Mouse (Mus musculus) thymus, adult 2 months (tissue): ENCODE results near the gene Ttc7b.

Experiments
- CTCF ChIP-seq: fragments of 200-500 bp; IDR thresholded peaks from 2 replicates; pipeline ENCODE4 v1.5.1; 2012; ENCODE audit warnings: mild to moderate bottlenecking, control low read depth, low read length, moderate library complexity, borderline replicate concordance; ENCODE audit not compliant: control insufficient read depth, poor library complexity, insufficient read depth; ENCODE audit errors: extremely low read depth
- POLR2A ChIP-seq: fragments of 200-500 bp; IDR thresholded peaks from 2 replicates; pipeline ENCODE4 v1.6.1; 2012; ENCODE audit warnings: mild to moderate bottlenecking, low read length, control low read depth, moderate library complexity; ENCODE audit not compliant: control insufficient read depth, poor library complexity, insufficient read depth; ENCODE audit errors: extremely low read depth

GRCm38 (mm10) chr12:100304280-100304679 lies 216.3 kb downstream of the Ttc7b start:
- no peak for TF ChIP-seq CTCF
- no peak for TF ChIP-seq POLR2A
